Mouse (Mus musculus) stomach, postnatal 0 days (tissue): ENCODE measurements at regions not wholly inside any gene's neighbourhood (a gene's known extent, or its start where the extent isn't known, plus 50 kb on each side); places are given as distances from the start of the nearest gene placed in this dataset.

ENCODE experiments used
- ATAC-seq: fragments of 200-750 bp; cut with Nextera tagmentation; 2 replicates; pipeline ENCODE4 v1.8.0; 2017; ENCODE audit not compliant: low FRiP score, low TSS enrichment
- DNase-seq: peaks from one replicate; pipeline ENCODE4 v3.0.0-alpha.2; 2016; ENCODE audit warnings: low spot score
- H3K27ac ChIP-seq: fragments of 300-500 bp; sonication (generic); replicated peaks from 2 replicates; pipeline ENCODE4 v1.5.1; 2014; ENCODE audit warnings: mild to moderate bottlenecking, control low read depth
- H3K27me3 ChIP-seq: fragments of 300-500 bp; sonication (generic); 2 replicates; pipeline ENCODE4 v1.6.1; 2014; ENCODE audit warnings: low read length; ENCODE audit not compliant: control insufficient read depth, insufficient read depth
- H3K36me3 ChIP-seq: fragments of 300-500 bp; sonication (generic); 2 replicates; pipeline ENCODE4 v1.6.1; 2014; ENCODE audit warnings: low read length, mixed read lengths; ENCODE audit not compliant: control insufficient read depth, insufficient read depth
- H3K4me1 ChIP-seq: fragments of 300-500 bp; sonication (generic); replicated peaks from 2 replicates; pipeline ENCODE4 v1.6.1; 2014; ENCODE audit warnings: antibody characterized with exemption; ENCODE audit not compliant: control insufficient read depth, insufficient read depth
- H3K4me2 ChIP-seq: fragments of 300-500 bp; sonication (generic); replicated peaks from 2 replicates; pipeline ENCODE4 v1.6.1; 2014; ENCODE audit warnings: low read depth, mild to moderate bottlenecking, control low read depth, moderate library complexity
- H3K4me3 ChIP-seq: fragments of 300-500 bp; sonication (generic); 2 replicates; pipeline ENCODE4 v1.5.1; 2014; ENCODE audit warnings: low read depth, low read length, control low read depth
- H3K9ac ChIP-seq: fragments of 300-500 bp; sonication (generic); 2 replicates; pipeline ENCODE4 v1.6.1; 2014; ENCODE audit warnings: mild to moderate bottlenecking, low read length, control low read depth, mixed read lengths
- H3K9me3 ChIP-seq: fragments of 300-500 bp; sonication (generic); 2 replicates; pipeline ENCODE4 v1.6.1; 2016; ENCODE audit warnings: low read length; ENCODE audit not compliant: control insufficient read depth
- CTCF ChIP-seq: IDR thresholded peaks from 2 replicates; pipeline ENCODE4 v1.5.1; 2016; ENCODE audit warnings: antibody characterized with exemption, low read depth, mild to moderate bottlenecking, moderate library complexity
- EP300 ChIP-seq: optimal IDR thresholded peaks from 2 replicates; pipeline ENCODE3; 2016; ENCODE audit warnings: antibody characterized with exemption
- WGBS: fragments of 180-500 bp; shearing (Covaris S2); extraction: QIAGEN DNeasy Blood & Tissue Kit; methylation state at CpG from one replicate; pipeline ENCODE4 v1.1.7; 2014; 5-methylcytosine and 5-hydroxymethylcytosine counted together

- WGBS, result 83% methylated on average over 9 of the region's 9 CpGs
- no peak overlapping the region for H3K4me3 ChIP-seq
- H3K27me3 ChIP-seq, result no peaks in the 10 kb centered on the region
- no peaks in the 10 kb centered on the region for H3K36me3 ChIP-seq
- H3K4me1 ChIP-seq, result no peaks in the 10 kb centered on the region
- DNase-seq (no peak), ATAC-seq (no peak)
- H3K4me2 ChIP-seq, result no peak overlapping the region
- TF ChIP-seq CTCF (no peak), EP300 (no peak)
- H3K9ac ChIP-seq, result no peak overlapping the region
- H3K27ac ChIP-seq, result no peak overlapping the region
- H3K9me3 ChIP-seq, result no peaks in the 10 kb centered on the region
Observed at GRCm38 (mm10) chr7:70524744-70525143, 158.2 kb upstream of the Nr2f2 start.

GRCm38 (mm10) chr7:70524251-70524650 lies 157.7 kb upstream of the Nr2f2 start:
- no peak overlapping the region for H3K27ac ChIP-seq
- H3K9ac ChIP-seq, result no peak overlapping the region
- no peak overlapping the region for H3K4me3 ChIP-seq
- no peaks in the 10 kb centered on the region for H3K27me3 ChIP-seq
- TF ChIP-seq CTCF (no peak), EP300 (no peak)
- no peak overlapping the region for H3K4me2 ChIP-seq
- H3K9me3 ChIP-seq, result no peaks in the 10 kb centered on the region
- DNase-seq (no peak), ATAC-seq (no peak)
- no peaks in the 10 kb centered on the region for H3K4me1 ChIP-seq
- WGBS, result 81% methylated on average over 4 of the region's 4 CpGs
- H3K36me3 ChIP-seq, result no peaks in the 10 kb centered on the region

GRCm38 (mm10) chr7:70516741-70517140 lies 150.2 kb upstream of the Nr2f2 start:
- no peak for DNase-seq
- WGBS, result 56% methylated on average over 3 of the region's 3 CpGs
- H3K27me3 ChIP-seq, result no peaks in the 10 kb centered on the region
- H3K9ac ChIP-seq, result no peak overlapping the region
- no peak overlapping the region for H3K4me2 ChIP-seq
- no peak overlapping the region for H3K27ac ChIP-seq
- ATAC-seq, result no peak
- no peaks in the 10 kb centered on the region for H3K36me3 ChIP-seq
- no peak overlapping the region for H3K4me3 ChIP-seq
- 0 out of 2 replicates have a peak, but pooled peaks cover 2% of the 10 kb centered on the region for H3K4me1 ChIP-seq
- H3K9me3 ChIP-seq, result no peaks in the 10 kb centered on the region
- no peak for TF ChIP-seq CTCF
- TF ChIP-seq EP300, result no peak

GRCm38 (mm10) chr7:70515341-70515851 lies 148.9 kb upstream of the Nr2f2 start:
- H3K4me2 ChIP-seq, result peak overlapping the region; percentile 36
- ATAC-seq, result peak; percentile 88
- H3K9ac ChIP-seq, result no peak overlapping the region
- peak overlapping the region; percentile 65 for H3K27ac ChIP-seq
- TF ChIP-seq EP300, result no peak
- TF ChIP-seq CTCF, result no peak
- 0 out of 2 replicates have a peak, but pooled peaks cover 2% of the 10 kb centered on the region for H3K4me1 ChIP-seq
- no peaks in the 10 kb centered on the region for H3K36me3 ChIP-seq
- H3K4me3 ChIP-seq, result no peak overlapping the region
- H3K9me3 ChIP-seq, result no peaks in the 10 kb centered on the region
- peak; percentile 83 for DNase-seq
- H3K27me3 ChIP-seq, result no peaks in the 10 kb centered on the region
- WGBS, result 12% methylated on average over 8 of the region's 8 CpGs

- DNase-seq (peak; percentile 74), ATAC-seq (peak; percentile 81)
- Histone ChIP-seq H3K27ac (peak overlapping the region; percentile 65), H3K36me3 (no peaks in the 10 kb centered on the region), H3K9ac (no peak overlapping the region), H3K9me3 (no peaks in the 10 kb centered on the region), H3K4me3 (no peak overlapping the region), H3K27me3 (no peaks in the 10 kb centered on the region), H3K4me2 (peak overlapping the region; percentile 36), H3K4me1 (0 out of 2 replicates have a peak, but pooled peaks cover 2% of the 10 kb centered on the region)
- 16% methylated on average over 6 of the region's 6 CpGs for WGBS
- TF ChIP-seq CTCF, result no peak
- no peak for TF ChIP-seq EP300
Observed at GRCm38 (mm10) chr7:70514666-70515065, 148.1 kb upstream of the Nr2f2 start.

- no peaks in the 10 kb centered on the region for H3K27me3 ChIP-seq
- H3K4me1 ChIP-seq, result 0 out of 2 replicates have a peak, but pooled peaks cover 2% of the 10 kb centered on the region
- no peak overlapping the region for H3K9ac ChIP-seq
- TF ChIP-seq EP300, result no peak
- no peak for TF ChIP-seq CTCF
- no peaks in the 10 kb centered on the region for H3K9me3 ChIP-seq
- H3K27ac ChIP-seq, result no peak overlapping the region
- WGBS, result 82% methylated on average over 6 of the region's 6 CpGs
- no peak overlapping the region for H3K4me2 ChIP-seq
- DNase-seq (no peak), ATAC-seq (no peak)
- H3K4me3 ChIP-seq, result no peak overlapping the region
- no peaks in the 10 kb centered on the region for H3K36me3 ChIP-seq
Observed at GRCm38 (mm10) chr7:70512354-70512753, 145.8 kb upstream of the Nr2f2 start.
